Mouse (Mus musculus) liver, adult 2 months (tissue): ENCODE data around the gene Phldb1. TPM values are rescaled to one million over a fixed set of nuclear protein-coding genes. Genes with fewer than 3 reads are reported as not detected.

Experiments used
- DNase-seq: peaks from one replicate; pipeline ENCODE4 v3.0.0-alpha.2; 2011; ENCODE audit warnings: low read depth, low spot score; ENCODE audit errors: extremely low read depth
- H3K27ac ChIP-seq: fragments of 200-500 bp; replicated peaks from 2 replicates; pipeline ENCODE4 v1.5.1; 2012; ENCODE audit warnings: low read depth, mild to moderate bottlenecking, control low read depth, inconsistent platforms, low read length; ENCODE audit not compliant: insufficient read depth
- H3K27me3 ChIP-seq: fragments of 200-500 bp; 2 replicates; pipeline ENCODE4 v1.6.1; 2012; ENCODE audit warnings: mild to moderate bottlenecking, moderate library complexity, low read length, inconsistent platforms; ENCODE audit not compliant: control insufficient read depth, insufficient read depth
- H3K36me3 ChIP-seq: fragments of 200-500 bp; 2 replicates; pipeline ENCODE4 v1.6.1; 2012; ENCODE audit warnings: low read length, inconsistent platforms; ENCODE audit not compliant: control insufficient read depth, insufficient read depth
- H3K4me1 ChIP-seq: fragments of 200-500 bp; 2 replicates; pipeline ENCODE4 v1.6.1; 2011; ENCODE audit warnings: low read length; ENCODE audit not compliant: control insufficient read depth, insufficient read depth
- H3K4me3 ChIP-seq: fragments of 200-500 bp; 2 replicates; pipeline ENCODE4 v1.5.1; 2011; ENCODE audit warnings: low read depth, mild to moderate bottlenecking, control low read depth, low read length, moderate library complexity; ENCODE audit not compliant: insufficient read depth
- H3K79me2 ChIP-seq: fragments of 200-500 bp; 2 replicates; pipeline ENCODE4 v1.6.1; 2012; ENCODE audit warnings: inconsistent platforms, mild to moderate bottlenecking, low read length, moderate library complexity; ENCODE audit not compliant: control insufficient read depth, insufficient read depth
- H3K9ac ChIP-seq: fragments of 200-500 bp; 2 replicates; pipeline ENCODE4 v1.6.1; 2012; ENCODE audit warnings: low read depth, mild to moderate bottlenecking, control low read depth, inconsistent platforms, low read length
- CTCF ChIP-seq: fragments of 200-500 bp; IDR thresholded peaks from 2 replicates; pipeline ENCODE4 v1.5.1; 2011; ENCODE audit warnings: low read depth, low read length, control low read depth
- POLR2A ChIP-seq: fragments of 200-500 bp; IDR thresholded peaks from 2 replicates; pipeline ENCODE4 v1.6.1; 2011; ENCODE audit warnings: low read length, control low read depth; ENCODE audit not compliant: insufficient read depth; ENCODE audit errors: extremely low read depth
- WGBS: fragments of 180-500 bp; shearing (Covaris S2); methylation state at CpG from one replicate; pipeline ENCODE4 v1.1.7; 2018; 5-methylcytosine and 5-hydroxymethylcytosine counted together
- polyA plus RNA-seq: library from polyadenylated mRNA; depleted of rRNA; stranded (reverse); fragments of >200 nt; gene quantifications from 2 replicates; pipeline ENCODE4 v1.2.3, GENCODE M21; 2012; rRNA removed
- total RNA-seq: library from RNA; depleted of rRNA; stranded (reverse); fragments of >200 nt; gene quantifications from 2 replicates; pipeline ENCODE4 v1.2.3, GENCODE M21; 2014; rRNA removed

Phldb1 gene
- total and polyA plus RNA-seq, 2 experiments, result 2.2 to 5.9 TPM

DNA sequence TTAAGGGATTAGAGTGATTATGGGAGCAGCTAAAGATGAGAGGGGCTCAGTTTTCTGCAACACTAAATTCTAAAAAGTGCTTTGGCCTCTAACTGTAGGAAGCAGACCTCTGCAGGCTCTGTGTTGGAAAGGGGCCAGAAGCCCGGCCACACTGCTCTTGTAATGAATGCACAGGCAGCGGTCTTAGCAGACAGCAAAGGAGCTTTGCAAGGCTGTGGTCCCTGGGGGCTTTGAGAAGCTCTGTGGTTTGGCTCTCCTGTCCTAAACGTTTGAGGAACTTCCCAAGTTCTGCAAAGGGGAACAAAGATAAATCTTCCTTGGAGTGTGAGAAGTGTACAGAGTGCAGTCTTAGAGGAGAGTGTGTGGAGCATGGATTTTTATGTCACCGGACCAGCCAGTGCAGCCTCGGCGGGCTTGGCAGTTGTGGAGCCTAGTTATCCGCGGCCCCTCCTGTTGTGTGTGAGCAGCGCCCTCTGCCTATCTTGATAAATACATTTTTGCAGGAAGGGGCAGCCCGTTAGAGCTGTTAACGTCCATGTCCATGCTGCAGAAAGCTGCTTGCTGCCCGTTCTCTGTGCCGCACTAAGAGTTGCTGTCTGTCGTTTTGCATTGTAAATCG, 97.3 kb downstream of the Phldb1 start:
- no peaks in the 10 kb centered on the region; the same call in 1 of the 2 replicates for H3K79me2 ChIP-seq
- H3K36me3 ChIP-seq, result peaks cover 53% of the 10 kb centered on the region
- H3K27me3 ChIP-seq, result no peaks in the 10 kb centered on the region
- no peak overlapping the region for H3K27ac ChIP-seq
- peaks cover 7% of the 10 kb centered on the region for H3K4me1 ChIP-seq
- DNase-seq, result no peak
- 84% methylated on average over 15 of the region's 15 CpGs for WGBS
- no peak for TF ChIP-seq POLR2A
- no peak for TF ChIP-seq CTCF
- no peak overlapping the region for H3K4me3 ChIP-seq
- H3K9ac ChIP-seq, result no peak overlapping the region

Other genes starting within 250 kb of the Phldb1 start
- gene Cxcr5, start 173.3 kb downstream of the Phldb1 start, total RNA-seq, result 0.18 and 0.20 TPM in 2 replicates
- gene Cxcr5, start 173.3 kb downstream of the Phldb1 start, polyA plus RNA-seq, result 0.24 and 1.4 TPM in 2 replicates
- gene Ddx6, start 130.3 kb downstream of the Phldb1 start, total RNA-seq, result 58.4 and 58.7 TPM in 2 replicates
- 8.4 and 8.8 TPM in 2 replicates for gene Ddx6, start 130.3 kb downstream of the Phldb1 start, polyA plus RNA-seq
- 0.34 and 0.37 TPM in 2 replicates for gene Treh, start 62.0 kb downstream of the Phldb1 start, total RNA-seq
- gene Treh, start 62.0 kb downstream of the Phldb1 start, polyA plus RNA-seq, result 0.15 and 0.17 TPM in 2 replicates
- 94.1 and 98.6 TPM in 2 replicates for gene Arcn1, start 32.6 kb upstream of the Phldb1 start, total RNA-seq
- gene Arcn1, start 32.6 kb upstream of the Phldb1 start, polyA plus RNA-seq, result 32.0 and 33.1 TPM in 2 replicates
- 27.5 and 33.2 TPM in 2 replicates for gene Ift46, start 32.7 kb upstream of the Phldb1 start, total RNA-seq
- gene Ift46, start 32.7 kb upstream of the Phldb1 start, polyA plus RNA-seq, result 24.3 and 33.5 TPM in 2 replicates
- gene Tmem25, start 64.1 kb upstream of the Phldb1 start, total RNA-seq, result 17.1 and 23.8 TPM in 2 replicates
- 67.0 and 77.3 TPM in 2 replicates for gene Tmem25, start 64.1 kb upstream of the Phldb1 start, polyA plus RNA-seq
- 1,192 and 1,193 TPM in 2 replicates for gene Ttc36, start 67.9 kb upstream of the Phldb1 start, total RNA-seq
- 2,094 and 2,442 TPM in 2 replicates for gene Ttc36, start 67.9 kb upstream of the Phldb1 start, polyA plus RNA-seq
- gene Kmt2a, start 146.1 kb upstream of the Phldb1 start, total RNA-seq, result 1.9 and 2.8 TPM in 2 replicates
- gene Kmt2a, start 146.1 kb upstream of the Phldb1 start, polyA plus RNA-seq, result 3.9 and 5.3 TPM in 2 replicates
- 572 and 586 TPM in 2 replicates for gene Atp5l, start 185.5 kb upstream of the Phldb1 start, total RNA-seq
- 230 and 372 TPM in 2 replicates for gene Atp5l, start 185.5 kb upstream of the Phldb1 start, polyA plus RNA-seq
- 33.6 and 37.0 TPM in 2 replicates for gene Ube4a, start 230.4 kb upstream of the Phldb1 start, total RNA-seq
- gene Ube4a, start 230.4 kb upstream of the Phldb1 start, polyA plus RNA-seq, result 11.6 and 11.9 TPM in 2 replicates
- gene Cd3g, start 245.2 kb upstream of the Phldb1 start, total RNA-seq, result 1.1 and 1.6 TPM in 2 replicates
- 0.38 and 0.83 TPM in 2 replicates for gene Cd3g, start 245.2 kb upstream of the Phldb1 start, polyA plus RNA-seq
- 0.09 and 0.20 TPM in 2 replicates for gene Cd3d, start 246.6 kb upstream of the Phldb1 start, total RNA-seq
- 0.37 and 0.73 TPM in 2 replicates for gene Cd3d, start 246.6 kb upstream of the Phldb1 start, polyA plus RNA-seq